9 mouse cellular contexts compared by ENCODE assay signal in genomic region chr4:135768572-135769526, GRCm38 (mm10). TPM values are rescaled to one million over a fixed set of nuclear protein-coding genes. Genes with fewer than 3 reads are reported as not detected.
DNase-seq lines count a peak whose midpoint lies in the region; ATAC-seq and TF ChIP-seq lines count a peak whose summit lies in the region.
"Had no signal": no experiment of that assay in that cellular context is flagged by ENCODE, and none has a peak within 500 bp of the region (broad histone marks: within the 10 kb centered on the region; RNA-seq: fewer than 3 reads in every experiment).

No protein-coding gene starts in this region.

- no peak for TF ChIP-seq POLR2A in cortical plate, adult 2 months (IDR thresholded peaks at IDR 0.05; ENCODE audit: extremely low read depth, insufficient read depth, low read length)

- no peaks in the 10 kb centered on the region for H3K9me3 ChIP-seq in intestine, embryonic 14.5 days (ENCODE audit: control insufficient read depth, low read length)

- ATAC-seq in intestine, embryonic 14.5 days (replicated peaks; ENCODE audit: low FRiP score, low TSS enrichment, low read depth): no peak

- TF ChIP-seq CTCF in cortical plate, adult 2 months (IDR thresholded peaks at IDR 0.05; ENCODE audit: extremely low read depth, insufficient read depth, low read length): peak; percentile 57

- H3K4me1 ChIP-seq in cortical plate, adult 2 months (ENCODE audit: control insufficient read depth, insufficient read depth, low read length): no peaks in the 10 kb centered on the region
- H3K4me1 ChIP-seq in intestine, embryonic 14.5 days (replicated peaks; ENCODE audit: control insufficient read depth, insufficient read depth, low read length): no peaks in the 10 kb centered on the region

- no peaks in the 10 kb centered on the region for H3K36me3 ChIP-seq in intestine, embryonic 14.5 days (ENCODE audit: control insufficient read depth, insufficient read depth, low read length)

- intact Hi-C loops in heart, postnatal 25 days (cut with DNase I): no loop called here

- no peaks in the 10 kb centered on the region for H3K27me3 ChIP-seq in intestine, embryonic 14.5 days (replicated peaks; ENCODE audit: control insufficient read depth, insufficient read depth, low read length)

- H3K4me2 ChIP-seq in intestine, embryonic 14.5 days (ENCODE audit: low read length): no peak overlapping the region

- no peak overlapping the region for H3K9ac ChIP-seq in intestine, embryonic 14.5 days (ENCODE audit: low read length)

- no peak overlapping the region for H3K27ac ChIP-seq in cortical plate, adult 2 months (ENCODE audit: insufficient read depth, low read length)
- no peak overlapping the region for H3K27ac ChIP-seq in intestine, embryonic 14.5 days (ENCODE audit: low read depth)

- H3K4me3 ChIP-seq in cortical plate, adult 2 months (ENCODE audit: insufficient read depth, low read length): no peak overlapping the region
- no peak overlapping the region for H3K4me3 ChIP-seq in intestine, embryonic 14.5 days (ENCODE audit: low read depth, low read length)

- DNase-seq in heart, adult 18-20 months: peak; percentile 34 to 45
- DNase-seq in heart, postnatal 25 days (ENCODE audit: low spot score): no peak
- DNase-seq in 3134 (ENCODE audit: extremely low read depth, insufficient read length, low spot score): peak; percentile 47
- peak; percentile 74 for DNase-seq in ZHBTc4 (ENCODE audit: low read depth, low spot score)
- peak; percentile 64 for DNase-seq in intestine, embryonic 14.5 days (ENCODE audit: low spot score)
- DNase-seq in lung, postnatal 10 days: peak; percentile 32
- peak; percentile 63 for DNase-seq in urinary bladder, postnatal 14 days (ENCODE audit: low spot score)

- 57% methylated on average over 14 of the region's 14 CpGs for WGBS in intestine, embryonic 14.5 days

RNA-seq across cellular contexts. Expression of gene Myom3, which starts 9.3 kb away (rescaled TPM):
- total RNA-seq in heart, adult 18-20 months (2021): 1 to 10 TPM in 1 of 2 experiments, under 1 TPM in 1; 0.62 to 1.1 TPM
- total RNA-seq in heart, postnatal 25 days (2021): under 1 TPM; 0.64 to 0.88 TPM
- 2.2 and 2.5 TPM in 2 replicates for polyA plus RNA-seq in cortical plate, adult 2 months (2012; rRNA removed)
- polyA plus RNA-seq in intestine, embryonic 14.5 days (2014; fragmentation: Nextera tagmentation; extraction: Ambion mirVana): 0.51 and 0.65 TPM in 2 replicates

RNA-seq across cellular contexts. Expression of gene Il22ra1, which starts 40.9 kb away (rescaled TPM):
- under 1 TPM; 0.17 to 0.46 TPM for total RNA-seq in heart, adult 18-20 months (2021)
- total RNA-seq in heart, postnatal 25 days (2021): under 1 TPM; 0.13 to 0.28 TPM
- polyA plus RNA-seq in cortical plate, adult 2 months (2012; rRNA removed): 0.04 TPM in 1 of 2 replicates, not detected in the other
- polyA plus RNA-seq in intestine, embryonic 14.5 days (2014; fragmentation: Nextera tagmentation; extraction: Ambion mirVana): 2.5 and 3.8 TPM in 2 replicates
- total RNA-seq: layer of hippocampus, adult 18-20 months had no signal
